Mouse (Mus musculus): ENCODE data around the gene Epha3. TPM values are rescaled to one million over a fixed set of nuclear protein-coding genes. Genes with fewer than 3 reads are reported as not detected.

The Epha3 gene
- total RNA-seq, 2 experiments from 2014 or later, result not detected

DNA sequence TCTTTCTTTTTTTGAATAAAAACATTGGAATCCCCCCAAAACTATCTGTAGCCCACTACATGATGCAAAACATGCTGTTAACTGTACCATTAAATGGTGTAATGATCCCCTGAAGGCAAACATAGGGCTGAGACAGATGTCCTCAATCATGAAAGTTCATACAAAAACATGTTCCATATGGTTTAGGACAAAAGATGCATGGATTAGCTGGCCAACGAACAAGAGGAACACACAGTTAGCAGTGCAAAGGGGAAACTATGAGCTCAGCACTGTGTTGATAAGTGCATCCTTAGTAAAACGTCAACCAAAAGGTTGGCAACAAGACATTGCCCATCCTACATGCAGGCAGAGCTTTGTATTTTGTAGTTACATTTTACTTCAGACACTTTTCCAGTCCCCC, 335.2 kb downstream of the Epha3 start:
- no peak for ATAC-seq (replicated peaks; ENCODE audit: low FRiP score, poor library complexity, severe bottlenecking)

- ATAC-seq (replicated peaks; ENCODE audit: low FRiP score, poor library complexity, severe bottlenecking), result no peak
Measured at GRCm38 (mm10) chr16:63517636-63518035, 346.3 kb downstream of the Epha3 start.

DNA sequence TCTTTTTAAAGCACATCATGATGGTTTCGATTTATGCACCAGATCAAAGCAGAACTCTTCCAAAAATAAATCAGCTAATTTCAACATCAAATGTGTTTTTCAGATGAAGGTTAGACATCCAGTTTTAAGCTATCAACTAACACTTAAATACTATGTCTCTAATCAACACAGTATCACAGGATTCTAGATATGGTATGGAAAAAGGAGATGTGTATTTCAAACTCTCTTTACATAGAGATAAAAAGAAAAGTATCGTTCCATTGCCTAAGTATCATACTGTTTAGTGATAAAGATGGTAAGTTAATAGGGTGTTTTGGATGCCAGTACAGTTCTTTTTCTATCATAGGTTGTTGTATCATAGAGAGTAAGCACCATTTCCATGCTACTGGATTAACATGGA, 353.9 kb downstream of the Epha3 start:
- ATAC-seq (replicated peaks; ENCODE audit: low FRiP score, poor library complexity, severe bottlenecking), result no peak

DNA sequence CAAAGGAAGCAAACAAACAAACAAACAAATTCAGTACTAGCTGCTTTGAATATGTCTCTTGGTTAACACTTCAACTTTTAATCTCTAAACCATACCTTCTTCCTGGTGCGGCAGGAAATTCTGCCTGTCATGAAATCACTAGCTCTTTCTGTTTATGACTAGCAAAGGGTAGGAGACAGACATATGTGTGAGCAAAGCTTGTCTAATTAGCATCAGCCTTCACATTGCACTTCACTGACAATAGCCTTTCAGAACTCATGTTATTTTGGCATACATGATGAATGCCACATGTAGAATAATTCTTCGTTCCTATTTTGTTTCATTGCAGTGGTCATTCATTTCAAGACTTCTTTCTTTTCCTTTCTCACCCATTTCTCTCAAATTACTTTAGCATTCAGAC, 357.5 kb downstream of the Epha3 start:
- no peak for ATAC-seq (replicated peaks; ENCODE audit: low FRiP score, poor library complexity, severe bottlenecking)

DNA sequence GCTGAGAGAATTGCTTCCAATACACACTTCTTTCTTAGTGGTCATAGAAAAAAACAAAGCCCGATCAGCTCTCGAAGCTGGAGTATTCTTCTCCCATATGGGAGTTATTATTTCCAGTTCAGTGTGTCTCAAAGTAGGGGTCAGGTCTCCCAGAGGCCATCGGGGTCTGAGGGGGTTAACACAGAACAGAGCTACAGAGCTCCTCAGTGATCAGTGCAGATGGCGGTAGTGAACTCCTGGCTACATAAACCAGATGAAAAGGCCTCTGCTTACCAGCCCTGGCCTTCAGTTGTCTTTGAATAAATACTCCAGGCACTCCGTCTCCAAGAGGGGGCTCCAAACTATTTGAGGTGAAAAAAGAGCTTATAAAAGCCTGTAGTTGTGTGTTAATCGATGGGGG, 362.5 kb downstream of the Epha3 start:
- no peak for ATAC-seq (replicated peaks; ENCODE audit: low FRiP score, poor library complexity, severe bottlenecking)

DNA sequence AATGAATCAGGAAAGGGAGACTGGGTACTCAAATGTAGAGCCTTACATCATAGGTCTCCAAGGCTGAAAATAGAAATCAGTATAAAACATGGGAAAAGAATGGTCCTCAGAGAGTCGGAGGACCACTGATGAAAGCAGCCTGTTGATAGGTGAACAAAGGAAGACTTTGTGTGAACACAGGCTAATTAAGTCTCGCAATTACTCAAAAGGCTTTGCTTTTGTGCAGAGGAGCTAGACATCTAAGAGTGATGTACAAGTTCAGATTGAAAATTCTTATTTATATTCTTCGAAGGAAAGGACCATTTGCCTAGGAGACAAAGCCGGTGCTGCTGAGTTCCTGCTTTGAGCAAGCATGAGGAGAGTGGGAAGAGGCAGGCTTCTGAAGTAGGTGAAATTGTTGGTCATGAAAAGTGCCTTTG, 363.0 kb downstream of the Epha3 start:
- no peak for ATAC-seq (replicated peaks; ENCODE audit: low FRiP score, poor library complexity, severe bottlenecking)

Measured in erythroid progenitor cell, adult 5-6 weeks (primary cell).